Mouse (Mus musculus) thymus, postnatal 10 days (tissue): ENCODE data around the gene Parp1.
A peak's percentile ranks its signal among the peaks of the same experiment; 100 is the strongest.
"Not testable (repeated sequence)": the region's sequence is repeated elsewhere in the genome, so short reads cannot be mapped to it uniquely, and the experiment has no call there.

Experiments
- DNase-seq, 2 experiments: peaks; one replicate each; pipeline ENCODE4 v3.0.0; 2021; ENCODE audit warnings: low spot score in 2 of 2

Gene Parp1

GRCm38 (mm10) chr1:180637796-180638195 is 69.1 kb downstream of the Parp1 start:
- DNase-seq, result not testable (repeated sequence)

- DNase-seq, result peak; percentile 9 to 20
These were observed 71.0 kb downstream of the Parp1 start for GRCm38 (mm10) chr1:180639416-180640401.

DNA sequence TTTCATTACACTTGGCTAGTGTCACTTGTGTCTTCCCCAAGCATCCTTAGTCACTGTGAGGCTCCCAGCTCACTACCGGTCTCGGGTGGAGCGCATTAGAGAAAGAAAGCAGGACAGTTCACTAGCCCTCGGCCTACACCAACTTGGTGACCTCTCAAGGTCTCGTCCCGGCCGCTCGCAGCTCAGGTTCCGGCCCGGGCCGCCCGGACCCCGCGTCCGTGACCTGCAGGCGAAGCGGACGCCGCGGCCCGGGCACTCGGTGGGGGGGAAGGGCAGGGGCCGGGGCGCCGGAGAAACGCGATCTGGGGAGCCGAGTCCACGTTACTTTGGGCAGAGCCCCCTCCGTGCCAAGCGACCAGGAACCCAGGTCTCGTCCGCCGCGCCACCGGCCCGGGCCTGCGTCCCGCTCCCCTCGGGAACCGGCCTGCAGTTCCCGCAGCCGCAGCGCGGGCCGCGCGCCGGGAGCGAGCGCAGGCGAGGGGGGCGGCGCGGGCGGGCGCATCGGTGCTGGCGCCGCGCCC is 71.9 kb downstream of the Parp1 start:
- peak; percentile 35 to 43 for DNase-seq

- peak; percentile 86 to 91 for DNase-seq
These were observed 72.4 kb downstream of the Parp1 start, which contains the start of gene Lin9 for GRCm38 (mm10) chr1:180641137-180641517. Lin9 (plus strand) TSS chr1:180641150.

GRCm38 (mm10) chr1:180641518-180642227 is 72.9 kb downstream of the Parp1 start:
- DNase-seq, result no peak

GRCm38 (mm10) chr1:180642228-180642564 is 73.5 kb downstream of the Parp1 start:
- DNase-seq, result no peak
